Mouse (Mus musculus): Measurements from ENCODE around the gene Tspan4. TPM values are rescaled to one million over a fixed set of nuclear protein-coding genes. Genes with fewer than 3 reads are reported as not detected.

The Tspan4 gene
- polyA plus RNA-seq, 1 experiment from 2014 or later: 71.0 TPM

- Histone ChIP-seq H3K9me3 (ENCODE audit: control insufficient read depth, low read length) (no peaks in the 10 kb centered on the region), H3K27me3 (replicated peaks; ENCODE audit: control insufficient read depth, insufficient read depth, low read length) (no peaks in the 10 kb centered on the region), H3K9ac (ENCODE audit: low read depth, low read length) (no peak overlapping the region), H3K36me3 (ENCODE audit: control insufficient read depth, insufficient read depth, low read length) (no peaks in the 10 kb centered on the region), H3K4me1 (ENCODE audit: control insufficient read depth, insufficient read depth, low read depth, low read length) (peaks cover 16% of the 10 kb centered on the region), H3K4me3 (ENCODE audit: low read length) (no peak overlapping the region), H3K27ac (ENCODE audit: low read depth, low read length) (no peak overlapping the region), H3K4me2 (ENCODE audit: low read length) (no peak overlapping the region)
- 84% methylated on average over 2 of the region's 2 CpGs for WGBS
- ATAC-seq: no peak
Measured at GRCm38 (mm10) chr7:141542588-141542987, 67.5 kb downstream of the Tspan4 start.

Other genes with a start within 250 kb of the Tspan4 start
- 57.1 and 67.4 TPM in 2 replicates for gene Phrf1, start 246.5 kb upstream of the Tspan4 start, polyA plus RNA-seq (2015; fragmentation: Nextera tagmentation; extraction: Ambion mirVana)
- gene Irf7, start 208.8 kb upstream of the Tspan4 start, polyA plus RNA-seq (2015; fragmentation: Nextera tagmentation; extraction: Ambion mirVana): 1.8 and 2.0 TPM in 2 replicates
- gene Cdhr5, start 198.5 kb upstream of the Tspan4 start, polyA plus RNA-seq (2015; fragmentation: Nextera tagmentation; extraction: Ambion mirVana): 0.29 TPM in 1 of 2 replicates, not detected in the other
- 3.5 and 6.1 TPM in 2 replicates for gene Sct, start 196.1 kb upstream of the Tspan4 start, polyA plus RNA-seq (2015; fragmentation: Nextera tagmentation; extraction: Ambion mirVana)
- 0.64 and 1.00 TPM in 2 replicates for gene Drd4, start 183.2 kb upstream of the Tspan4 start, polyA plus RNA-seq (2015; fragmentation: Nextera tagmentation; extraction: Ambion mirVana)
- 202 and 206 TPM in 2 replicates for gene Deaf1, start 147.6 kb upstream of the Tspan4 start, polyA plus RNA-seq (2015; fragmentation: Nextera tagmentation; extraction: Ambion mirVana)
- gene Tmem80, start 147.5 kb upstream of the Tspan4 start, polyA plus RNA-seq (2015; fragmentation: Nextera tagmentation; extraction: Ambion mirVana): 48.2 and 52.2 TPM in 2 replicates
- 2.5 and 3.1 TPM in 2 replicates for gene Eps8l2, start 136.4 kb upstream of the Tspan4 start, polyA plus RNA-seq (2015; fragmentation: Nextera tagmentation; extraction: Ambion mirVana)
- 276 and 284 TPM in 2 replicates for gene Taldo1, start 83.0 kb upstream of the Tspan4 start, polyA plus RNA-seq (2015; fragmentation: Nextera tagmentation; extraction: Ambion mirVana)
- 51.8 and 55.2 TPM in 2 replicates for gene Gatd1, start 61.1 kb upstream of the Tspan4 start, polyA plus RNA-seq (2015; fragmentation: Nextera tagmentation; extraction: Ambion mirVana)
- 226 and 245 TPM in 2 replicates for gene Cend1, start 45.7 kb upstream of the Tspan4 start, polyA plus RNA-seq (2015; fragmentation: Nextera tagmentation; extraction: Ambion mirVana)
- 96.3 and 104 TPM in 2 replicates for gene Slc25a22, start 37.3 kb upstream of the Tspan4 start, polyA plus RNA-seq (2015; fragmentation: Nextera tagmentation; extraction: Ambion mirVana)
- gene Pidd1, start 31.2 kb upstream of the Tspan4 start, polyA plus RNA-seq (2015; fragmentation: Nextera tagmentation; extraction: Ambion mirVana): 2.8 and 4.5 TPM in 2 replicates
- gene Rplp2, start 27.9 kb upstream of the Tspan4 start, polyA plus RNA-seq (2015; fragmentation: Nextera tagmentation; extraction: Ambion mirVana): 602 and 645 TPM in 2 replicates
- gene Pnpla2, start 20.0 kb upstream of the Tspan4 start, polyA plus RNA-seq (2015; fragmentation: Nextera tagmentation; extraction: Ambion mirVana): 20.0 and 20.9 TPM in 2 replicates
- 7.9 and 10.8 TPM in 2 replicates for gene Cracr2b, start 14.1 kb upstream of the Tspan4 start, polyA plus RNA-seq (2015; fragmentation: Nextera tagmentation; extraction: Ambion mirVana)
- gene Cd151, start 7.8 kb upstream of the Tspan4 start, polyA plus RNA-seq (2015; fragmentation: Nextera tagmentation; extraction: Ambion mirVana): 23.0 and 24.7 TPM in 2 replicates
- gene Polr2l, start 108 bp upstream of the Tspan4 start, polyA plus RNA-seq (2015; fragmentation: Nextera tagmentation; extraction: Ambion mirVana): 72.4 and 75.8 TPM in 2 replicates
- 54.4 and 56.7 TPM in 2 replicates for gene Chid1, start 64.6 kb downstream of the Tspan4 start, polyA plus RNA-seq (2015; fragmentation: Nextera tagmentation; extraction: Ambion mirVana)
- gene Ap2a2, start 86.9 kb downstream of the Tspan4 start, polyA plus RNA-seq (2015; fragmentation: Nextera tagmentation; extraction: Ambion mirVana): 118 and 136 TPM in 2 replicates
- gene Muc6, start 180.1 kb downstream of the Tspan4 start, polyA plus RNA-seq (2015; fragmentation: Nextera tagmentation; extraction: Ambion mirVana): 0.19 and 0.29 TPM in 2 replicates
- 0.40 and 0.58 TPM in 2 replicates for gene Muc2, start 215.1 kb downstream of the Tspan4 start, polyA plus RNA-seq (2015; fragmentation: Nextera tagmentation; extraction: Ambion mirVana)